Mouse (Mus musculus) lung, postnatal 25 days (tissue): Measurements from ENCODE around the gene Gm3127.
"Not testable (repeated sequence)": the region's sequence is repeated elsewhere in the genome, so short reads cannot be mapped to it uniquely, and the experiment has no call there.

Experiments
- DNase-seq: peaks from one replicate; pipeline ENCODE4 v3.0.0; 2022; ENCODE audit warnings: low spot score

Gm3127 gene

GRCm38 (mm10) chr14:4164730-4165129, at the start of gene Gm3127:
Gm3127 (plus strand) TSS chr14:4165030.
- DNase-seq: not testable (repeated sequence)

GRCm38 (mm10) chr14:4141646-4142045, 23.2 kb upstream of the Gm3127 start:
- DNase-seq: not testable (repeated sequence)

GRCm38 (mm10) chr14:4182030-4182429, 17.2 kb downstream of the Gm3127 start:
- DNase-seq: not testable (repeated sequence)

- DNase-seq: not testable (repeated sequence)
These were observed 17.8 kb downstream of the Gm3127 start, which contains the start of gene Gm2974 for GRCm38 (mm10) chr14:4182491-4183210. Gm2974 (plus strand) TSS chr14:4182576.

GRCm38 (mm10) chr14:4183375-4183774, 18.5 kb downstream of the Gm3127 start:
- DNase-seq: not testable (repeated sequence)
